Mouse (Mus musculus): ENCODE data around the gene Man1c1.
A peak's percentile ranks its signal among the peaks of the same experiment; 100 is the strongest.

The Man1c1 gene

DNA sequence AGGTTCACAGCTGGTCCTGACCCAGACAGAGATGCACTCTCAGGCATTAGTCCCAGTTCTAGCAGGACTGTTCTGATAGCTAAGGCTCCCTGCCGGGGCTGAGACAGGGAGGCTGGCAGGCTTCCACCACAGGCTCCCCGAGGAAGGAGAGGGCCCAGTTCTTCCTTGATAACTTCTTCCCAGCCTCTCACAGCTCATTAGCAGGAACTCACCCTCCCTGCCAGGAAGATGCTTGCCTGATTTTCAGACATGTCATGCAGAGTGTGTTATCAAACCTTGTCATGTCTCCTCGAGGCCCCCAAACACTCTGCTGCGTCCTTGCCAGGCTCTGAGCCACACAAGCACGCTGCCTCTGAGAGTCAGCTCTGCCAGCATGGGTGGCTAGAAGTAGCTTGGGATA, 98.0 kb downstream of the Man1c1 start:
- DNase-seq (ENCODE audit: low read depth, low spot score), result no peak

DNA sequence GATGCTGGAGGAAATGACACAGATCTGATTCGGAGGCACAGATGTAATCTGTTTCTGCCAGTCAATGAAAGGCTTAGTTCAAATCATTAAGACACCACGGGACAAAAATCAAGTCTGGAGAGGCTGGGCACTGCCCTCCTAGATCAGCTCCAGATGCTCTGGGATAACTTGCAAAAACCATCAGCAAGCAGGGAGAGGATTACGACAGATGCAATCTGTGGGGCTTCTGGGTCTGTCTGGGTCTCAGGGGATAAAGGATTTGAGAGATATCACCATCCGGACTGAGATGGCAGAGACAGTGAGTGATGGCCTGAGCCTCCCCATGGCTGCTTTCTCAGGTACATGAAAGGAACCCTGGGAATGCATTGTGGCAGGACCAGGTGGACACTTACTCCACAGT, 99.6 kb downstream of the Man1c1 start:
- no peak for DNase-seq (ENCODE audit: low read depth, low spot score)

DNA sequence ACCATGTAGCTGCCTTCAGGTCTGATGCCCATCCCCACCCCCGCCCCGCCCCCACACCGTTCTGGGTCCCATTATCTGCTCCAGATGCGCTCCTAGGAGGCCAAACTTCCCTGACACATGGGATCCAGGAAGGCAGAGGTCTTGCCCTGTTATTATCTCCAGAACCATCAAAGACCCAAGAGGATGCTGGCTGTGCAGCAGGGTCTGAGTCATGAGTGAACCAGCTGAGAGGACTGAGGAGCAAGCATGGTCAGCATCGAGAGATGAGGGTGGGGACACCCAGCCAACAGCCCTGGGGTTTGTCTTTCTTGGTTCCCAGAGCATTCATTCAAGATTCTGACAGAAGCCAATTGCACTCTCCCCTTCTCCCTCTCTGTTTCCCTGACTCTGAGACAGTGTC, 100.5 kb downstream of the Man1c1 start:
- no peak for DNase-seq (ENCODE audit: low read depth, low spot score)

GRCm38 (mm10) chr4:134602610-134603009, 101.5 kb downstream of the Man1c1 start:
- DNase-seq (ENCODE audit: low read depth, low spot score), result no peak

- DNase-seq (ENCODE audit: low read depth, low spot score), result no peak
Measured at GRCm38 (mm10) chr4:134601981-134602380, 102.1 kb downstream of the Man1c1 start.

DNA sequence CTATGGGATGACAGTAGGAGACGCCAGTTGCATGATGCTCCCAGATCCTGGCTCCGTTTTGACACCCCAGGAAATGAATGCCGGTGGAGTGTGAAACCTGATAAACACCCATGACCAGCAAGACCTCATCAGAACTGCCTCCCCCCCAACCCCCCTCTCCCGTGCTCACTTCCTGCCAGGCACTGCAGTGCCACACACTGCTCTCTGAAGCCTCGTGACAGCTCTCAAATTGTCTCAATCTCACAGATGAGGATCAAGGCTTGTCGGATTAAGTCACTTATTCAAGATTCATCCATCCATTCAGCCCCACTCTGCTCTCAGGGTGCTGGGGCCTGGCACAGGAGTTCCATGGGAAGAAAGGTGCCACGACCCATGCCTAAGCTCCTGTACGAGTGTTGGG, 102.7 kb downstream of the Man1c1 start:
- DNase-seq (ENCODE audit: low read depth, low spot score), result peak; percentile 63

DNA sequence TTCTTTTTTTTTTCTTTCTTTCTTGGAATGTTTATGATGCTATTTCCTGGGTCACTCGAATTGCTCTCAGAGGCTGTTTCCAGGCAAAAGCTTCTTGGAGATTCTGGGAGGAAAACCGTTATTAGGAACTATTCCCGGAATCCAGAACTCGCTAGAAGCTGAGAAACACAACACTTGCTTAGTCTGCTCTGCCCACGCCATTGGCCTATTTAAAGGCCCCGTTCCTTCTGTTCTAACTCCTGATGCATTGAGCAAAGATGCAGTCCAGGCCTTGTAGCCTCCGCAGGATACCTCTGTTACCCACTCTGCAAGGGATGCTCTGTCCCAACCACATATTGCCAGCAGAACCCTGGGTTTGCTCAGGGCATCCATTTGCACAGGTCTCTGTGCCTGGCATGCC, 103.3 kb downstream of the Man1c1 start:
- no peak for DNase-seq (ENCODE audit: low read depth, low spot score)

DNA sequence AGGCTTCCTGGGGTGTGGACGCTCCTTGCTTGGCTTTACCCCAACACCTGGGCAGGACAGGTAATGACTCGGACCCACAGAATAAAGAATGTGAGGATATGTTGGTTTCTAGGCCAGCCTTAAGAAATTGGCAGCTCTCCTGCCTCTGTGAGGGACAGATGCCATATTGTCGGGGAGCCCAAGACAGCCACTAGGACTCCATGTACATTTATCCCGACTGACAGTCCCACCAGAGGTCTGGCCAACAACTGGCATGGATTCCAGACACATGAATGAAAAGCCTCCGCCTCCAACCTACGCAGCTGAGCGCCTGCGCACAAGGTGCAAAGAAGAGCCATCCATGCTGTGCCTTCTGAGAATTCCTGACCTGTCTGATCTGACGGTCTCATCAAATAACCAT, 104.0 kb downstream of the Man1c1 start:
- no peak for DNase-seq (ENCODE audit: low read depth, low spot score)

GRCm38 (mm10) chr4:134596816-134597692, 107.0 kb downstream of the Man1c1 start:
- no peak for DNase-seq (ENCODE audit: low read depth, low spot score)

DNA sequence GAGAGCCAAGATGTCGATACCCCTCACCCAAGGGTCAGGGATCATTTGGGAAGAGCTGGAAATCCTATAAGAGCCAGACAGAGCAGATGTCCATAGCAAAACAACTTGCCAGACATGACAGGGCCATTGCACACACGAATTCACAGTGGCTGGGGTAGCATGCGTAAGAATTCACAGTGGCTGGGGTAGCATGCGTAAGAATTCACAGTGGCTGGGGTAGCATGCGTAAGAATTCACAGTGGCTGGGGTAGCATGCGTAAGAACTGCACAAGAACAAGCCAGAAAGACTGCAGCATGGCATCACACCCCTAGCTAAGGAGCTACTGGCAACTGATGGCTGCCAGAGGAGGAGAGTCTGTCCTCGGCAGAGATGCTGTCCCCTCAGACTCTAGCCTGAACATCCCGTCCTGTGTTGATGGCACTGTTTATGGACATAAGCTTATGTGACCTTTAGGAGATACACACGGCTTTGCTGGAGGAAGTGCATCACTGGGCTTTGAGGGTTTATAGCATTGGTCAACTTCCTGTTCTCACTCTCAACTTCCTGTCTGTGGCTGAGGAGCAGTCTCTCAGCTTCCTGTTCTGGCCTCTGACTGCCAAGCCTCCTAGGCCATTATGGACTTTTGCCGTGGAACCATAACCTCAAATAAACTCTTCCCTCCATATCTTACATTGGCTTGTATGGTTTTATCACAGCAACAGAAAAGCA, 109.2 kb downstream of the Man1c1 start:
- peak; percentile 20 for DNase-seq (ENCODE audit: low read depth, low spot score)

DNA sequence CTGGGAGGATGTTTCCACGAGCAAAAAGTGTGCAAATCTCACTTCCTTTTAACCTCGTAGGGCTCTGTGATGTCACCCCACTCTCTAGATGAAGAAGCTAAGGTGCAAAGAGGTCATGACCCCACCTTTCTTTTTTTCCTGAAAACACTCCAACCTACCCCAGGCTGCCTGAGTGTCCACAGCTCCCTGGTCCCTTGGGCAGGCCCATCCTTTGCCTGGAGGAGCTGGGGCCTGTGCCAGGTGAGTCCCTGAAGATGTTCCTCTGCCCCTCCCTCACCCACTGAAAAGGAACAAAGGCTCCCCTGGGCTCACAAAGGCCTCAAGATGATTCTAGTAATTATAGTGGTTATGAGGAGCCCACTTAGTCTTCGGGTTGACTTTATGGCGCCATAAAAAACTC, 111.6 kb downstream of the Man1c1 start:
- peak; percentile 17 for DNase-seq (ENCODE audit: low read depth, low spot score)

DNA sequence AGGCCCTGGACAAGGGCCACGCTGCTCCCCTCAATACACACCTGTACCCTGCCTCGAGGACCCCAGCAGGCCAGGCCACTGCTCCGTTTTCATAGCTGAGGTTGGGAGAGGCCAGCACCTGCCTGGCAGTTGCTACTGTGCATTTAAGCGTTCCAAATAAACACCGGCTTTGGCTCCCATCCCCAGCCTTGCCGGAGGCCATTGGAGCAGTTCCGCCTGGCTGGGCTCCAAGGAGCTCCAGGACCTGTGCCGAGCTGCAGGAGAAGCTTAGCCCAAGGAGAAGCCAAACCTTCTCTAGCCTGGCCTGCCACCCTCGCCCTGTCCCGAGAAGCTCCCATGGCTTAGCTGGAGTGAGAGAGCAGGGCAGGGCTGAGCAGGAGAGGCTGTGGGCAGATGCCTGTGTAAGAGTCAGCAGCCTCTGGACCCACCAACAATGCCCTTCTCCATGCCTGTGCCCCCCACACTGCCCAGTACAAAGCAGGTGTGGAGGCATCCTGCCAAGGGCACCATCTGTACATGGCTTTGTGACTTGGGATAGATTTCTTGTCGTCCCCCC, 112.5 kb downstream of the Man1c1 start:
- DNase-seq (ENCODE audit: low read depth, low spot score), result no peak

DNA sequence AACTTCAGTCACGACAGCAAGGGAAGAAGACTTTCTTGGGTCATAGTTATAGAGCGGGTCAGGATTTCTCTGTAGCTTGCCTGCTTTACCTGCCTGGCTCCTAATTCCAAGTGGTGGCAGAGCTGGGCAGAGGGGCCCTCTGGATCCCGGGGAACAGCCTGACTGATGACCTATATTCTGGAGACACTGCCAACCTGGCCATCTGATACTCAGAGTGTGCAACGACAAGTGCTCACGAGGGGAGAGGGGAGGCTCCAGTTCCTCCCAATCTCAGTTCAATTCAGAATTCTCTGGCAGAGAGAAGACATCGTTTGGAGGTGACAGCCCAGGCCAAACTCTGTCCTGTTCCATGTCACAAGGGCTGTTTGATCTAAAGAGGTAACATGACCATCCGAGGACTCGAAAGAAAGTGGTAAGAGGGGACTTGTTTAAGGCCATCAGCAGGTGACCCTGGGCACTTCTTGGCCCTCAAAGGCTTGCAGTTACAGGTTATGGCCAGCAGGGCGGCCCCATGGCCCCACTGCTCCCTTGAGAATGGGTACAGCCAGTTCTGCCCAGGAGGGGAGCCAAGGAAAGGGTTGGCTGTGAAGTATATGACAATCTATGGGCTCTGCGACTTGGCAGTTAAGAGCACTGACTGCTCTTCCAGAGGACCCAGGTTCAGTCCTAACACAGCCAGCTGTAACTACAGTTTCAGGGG, 113.7 kb downstream of the Man1c1 start:
- DNase-seq (ENCODE audit: low read depth, low spot score), result peak; percentile 18

DNA sequence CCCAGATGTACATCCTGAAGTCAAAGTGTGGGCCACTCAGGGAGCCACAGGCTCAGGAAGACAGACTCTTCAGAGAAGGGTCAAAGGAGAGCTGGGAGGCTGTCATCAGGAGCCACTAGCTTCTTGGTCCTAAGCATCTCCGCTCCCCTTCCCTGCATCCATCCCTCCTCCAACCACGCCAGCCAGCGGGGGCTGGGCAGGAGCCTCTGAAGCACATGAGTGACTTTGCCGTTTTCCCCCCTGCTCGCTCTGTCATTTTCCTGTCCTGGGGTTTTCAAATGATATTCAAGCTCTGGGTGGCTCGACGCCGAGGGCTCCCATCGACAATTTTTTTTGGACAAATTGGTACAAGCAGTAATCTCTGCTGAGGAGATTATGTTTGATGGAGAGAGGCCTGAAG, 114.3 kb downstream of the Man1c1 start:
- no peak for DNase-seq (ENCODE audit: low read depth, low spot score)

GRCm38 (mm10) chr4:134588951-134589350, 115.1 kb downstream of the Man1c1 start:
- no peak for DNase-seq (ENCODE audit: low read depth, low spot score)

GRCm38 (mm10) chr4:134588287-134588686, 115.8 kb downstream of the Man1c1 start:
- no peak for DNase-seq (ENCODE audit: low read depth, low spot score)

GRCm38 (mm10) chr4:134587636-134588197, 116.4 kb downstream of the Man1c1 start:
- no peak for DNase-seq (ENCODE audit: low read depth, low spot score)

GRCm38 (mm10) chr4:134586631-134587030, 117.5 kb downstream of the Man1c1 start:
- DNase-seq (ENCODE audit: low read depth, low spot score), result peak; percentile 14

DNA sequence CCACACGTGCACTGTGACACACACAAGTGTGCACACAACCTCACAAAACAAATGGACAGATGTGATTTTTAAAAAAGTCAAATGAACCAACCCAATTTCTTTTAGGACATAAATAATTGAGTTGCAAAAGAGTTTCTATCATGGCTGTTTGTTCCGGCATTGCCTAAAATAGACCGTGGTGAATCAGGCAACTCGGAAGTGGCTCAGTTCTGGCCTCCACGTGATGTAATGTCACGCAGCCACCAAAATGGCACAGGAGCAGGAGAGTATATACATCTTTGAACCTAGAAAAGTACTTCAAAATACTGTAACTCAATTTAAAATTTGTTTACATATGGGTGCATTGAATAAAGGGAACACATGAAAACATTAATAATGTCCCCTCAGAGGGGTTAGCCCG, 118.0 kb downstream of the Man1c1 start:
- DNase-seq (ENCODE audit: low read depth, low spot score), result no peak

DNA sequence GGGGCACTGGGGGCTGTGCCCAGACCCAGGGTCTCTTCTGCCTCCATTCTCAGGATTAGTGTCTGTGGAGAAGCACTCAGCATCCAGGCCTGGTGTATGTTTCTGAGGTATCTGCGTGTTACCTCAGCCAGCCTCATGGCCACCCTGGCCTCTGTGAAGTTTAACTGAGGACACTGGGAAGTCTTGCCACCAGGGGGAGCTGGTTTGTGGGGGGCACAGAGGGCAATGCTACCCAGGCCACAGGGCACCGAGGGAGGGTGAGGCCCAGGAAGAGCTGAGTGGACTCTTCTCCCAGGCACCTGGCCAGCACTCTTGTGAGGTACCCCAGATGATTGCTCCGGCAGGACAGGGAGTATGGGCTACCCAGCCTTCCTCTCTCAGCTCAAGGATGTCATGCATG, 120.6 kb downstream of the Man1c1 start:
- DNase-seq (ENCODE audit: low read depth, low spot score), result peak; percentile 47

- DNase-seq (ENCODE audit: low read depth, low spot score), result no peak
Measured at GRCm38 (mm10) chr4:134581365-134581764, 122.7 kb downstream of the Man1c1 start.

Data from CD4-positive helper T cell, adult 2 months (primary cell).